Mouse (Mus musculus) CD8-positive naive resting alpha-beta T cell, adult 57 days (primary cell): ENCODE data around the gene Vmn2r74. TPM values are rescaled to one million over a fixed set of nuclear protein-coding genes. Genes with fewer than 3 reads are reported as not detected.

Source experiments
- total RNA-seq: library from RNA; stranded (reverse); gene quantifications from one replicate; pipeline ENCODE4 v1.2.4, GENCODE M21; 2023

The Vmn2r74 gene
- total RNA-seq: not detected

DNA sequence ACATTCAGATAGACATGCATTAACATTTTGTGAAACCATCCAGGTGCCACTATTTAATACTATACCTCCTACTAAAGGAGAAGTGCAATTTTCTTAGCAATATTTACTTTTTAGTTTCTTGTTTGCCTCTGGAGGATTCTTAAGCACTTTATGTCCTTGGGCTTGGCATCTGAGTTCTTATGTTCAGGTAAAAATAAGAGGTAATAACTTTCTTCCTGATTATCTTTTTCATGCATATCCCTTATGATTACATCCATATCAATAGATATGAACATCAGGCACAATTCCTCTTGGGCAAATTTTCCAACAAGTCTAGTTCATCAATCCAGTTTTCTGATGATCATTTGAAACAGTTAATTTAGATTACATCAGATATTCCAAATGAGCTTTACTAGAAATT lies at the start of gene Vmn2r74:
Gene Vmn2r74, minus strand, starts transcription at position 101 of the 400 bp plus-strand sequence.

Other genes starting within 250 kb of the Vmn2r74 start
- gene Vmn2r72, start 206.5 kb downstream of the Vmn2r74 start, total RNA-seq: not detected
- not detected for gene Vmn2r73, start 85.4 kb downstream of the Vmn2r74 start, total RNA-seq
- gene Vmn2r75, start 210.1 kb upstream of the Vmn2r74 start, total RNA-seq: not detected